Mouse (Mus musculus) gastrocnemius, adult 18-20 months (tissue): ENCODE results near the gene Ccnl2. TPM values are rescaled to one million over a fixed set of nuclear protein-coding genes. Genes with fewer than 3 reads are reported as not detected.

Experiments used
- DNase-seq: peaks from one replicate; pipeline ENCODE4 v3.0.0; 2021; ENCODE audit warnings: low spot score
- total RNA-seq, 2 experiments: library from RNA; stranded (reverse); gene quantifications; 2 replicates each; pipeline ENCODE4 v1.2.3; 2021

The Ccnl2 gene
- total RNA-seq, 2 experiments from 2014 or later: 15.4 to 18.3 TPM

GRCm38 (mm10) chr4:155838187-155839153 is 26.2 kb downstream of the Ccnl2 start:
- DNase-seq: peak; percentile 67

GRCm38 (mm10) chr4:155839483-155839910 is 27.2 kb downstream of the Ccnl2 start, which contains the start of gene Mxra8:
Gene Mxra8, plus strand, starts transcription at chr4:155839680.
- DNase-seq: peak; percentile 90

GRCm38 (mm10) chr4:155840076-155841002 is 28.1 kb downstream of the Ccnl2 start:
- peak; percentile 64 for DNase-seq

- DNase-seq: peak; percentile 64
Observed at GRCm38 (mm10) chr4:155841003-155841454, 28.7 kb downstream of the Ccnl2 start.

GRCm38 (mm10) chr4:155841651-155842270 is 29.5 kb downstream of the Ccnl2 start:
- DNase-seq: no peak

- no peak for DNase-seq
Observed at GRCm38 (mm10) chr4:155843231-155843630, 30.9 kb downstream of the Ccnl2 start.

- peak; percentile 94 for DNase-seq
Observed at GRCm38 (mm10) chr4:155846871-155847578, 34.7 kb downstream of the Ccnl2 start, which contains the start of gene Dvl1. Gene Dvl1, plus strand, starts transcription at chr4:155847402.

GRCm38 (mm10) chr4:155847591-155848352 is 35.5 kb downstream of the Ccnl2 start:
- peak; percentile 42 for DNase-seq

- peak; percentile 78 for DNase-seq
Observed at GRCm38 (mm10) chr4:155848434-155849095, 36.3 kb downstream of the Ccnl2 start.

- no peak for DNase-seq
Observed at GRCm38 (mm10) chr4:155849391-155849790, 37.1 kb downstream of the Ccnl2 start.

GRCm38 (mm10) chr4:155849792-155850451 is 37.6 kb downstream of the Ccnl2 start:
- no peak for DNase-seq

GRCm38 (mm10) chr4:155851368-155851767 is 39.1 kb downstream of the Ccnl2 start:
- no peak for DNase-seq

GRCm38 (mm10) chr4:155851951-155852411 is 39.7 kb downstream of the Ccnl2 start:
- no peak for DNase-seq

- no peak for DNase-seq
Observed at GRCm38 (mm10) chr4:155853421-155853820, 41.1 kb downstream of the Ccnl2 start.

GRCm38 (mm10) chr4:155854991-155855390 is 42.7 kb downstream of the Ccnl2 start:
- no peak for DNase-seq

- no peak for DNase-seq
Observed at GRCm38 (mm10) chr4:155856071-155856470, 43.8 kb downstream of the Ccnl2 start.

- no peak for DNase-seq
Observed at GRCm38 (mm10) chr4:155856881-155857280, 44.6 kb downstream of the Ccnl2 start.

GRCm38 (mm10) chr4:155859318-155859717 is 47.0 kb downstream of the Ccnl2 start:
- no peak for DNase-seq
